Mouse (Mus musculus) C2C12 (cell line): ENCODE results near the gene Etfbkmt.
"Not testable (repeated sequence)": the region's sequence is repeated elsewhere in the genome, so short reads cannot be mapped to it uniquely, and the experiment has no call there.

ENCODE experiments used
- CEBPB ChIP-seq: IDR thresholded peaks from one replicate; pipeline ENCODE4 v1.6.1; 2011; ENCODE audit warnings: low read depth, mild to moderate bottlenecking, control low read depth, moderate library complexity
- CTCF ChIP-seq: IDR thresholded peaks from one replicate; pipeline ENCODE4 v1.5.1; 2011; ENCODE audit not compliant: control insufficient read depth, insufficient read depth, insufficient read length
- FOSL1 ChIP-seq: IDR thresholded peaks from one replicate; pipeline ENCODE4 v1.8.0; 2011; ENCODE audit warnings: mild to moderate bottlenecking, low read length; ENCODE audit not compliant: poor library complexity, insufficient read depth, severe bottlenecking
- MAX ChIP-seq: IDR thresholded peaks from one replicate; pipeline ENCODE4 v1.6.1; 2011; ENCODE audit warnings: mild to moderate bottlenecking, control low read depth
- MYOG ChIP-seq: IDR thresholded peaks from one replicate; pipeline ENCODE4 v1.6.1; 2011; ENCODE audit not compliant: control insufficient read depth, insufficient read length; ENCODE audit errors: extremely low read depth
- USF1 ChIP-seq: IDR thresholded peaks from one replicate; pipeline ENCODE4 v1.6.1; 2011; ENCODE audit warnings: low read depth, mild to moderate bottlenecking, control low read depth, moderate library complexity

GRCm38 (mm10) chr6:149191951-149192350 lies 52.3 kb downstream of the Etfbkmt start:
- TF ChIP-seq USF1, MYOG, MAX, CTCF, CEBPB, FOSL1: not testable (repeated sequence)
